Mouse (Mus musculus): ENCODE data around the gene Bloc1s2. TPM values are rescaled to one million over a fixed set of nuclear protein-coding genes. Genes with fewer than 3 reads are reported as not detected.

Gene Bloc1s2
- total and polyA plus RNA-seq, 3 experiments: 51.8 to 302 (median 102) TPM

GRCm38 (mm10) chr19:44180502-44180901 lies 34.3 kb upstream of the Bloc1s2 start:
- TF ChIP-seq TAL1 (conservative IDR thresholded peaks at IDR 0.05; ENCODE audit: low read depth, low read length) (no peak), CTCF (IDR thresholded peaks at IDR 0.05; ENCODE audit: low read depth, low read length) (no peak), GATA1 (IDR thresholded peaks at IDR 0.05; ENCODE audit: borderline replicate concordance, low read length) (no peak), GATA2 (IDR thresholded peaks at IDR 0.05; ENCODE audit: borderline replicate concordance, low read depth, low read length) (no peak), POLR2AphosphoS5 (IDR thresholded peaks at IDR 0.05; ENCODE audit: insufficient replicate concordance, low read depth, low read length) (no peak)
- H3K9me3 ChIP-seq (replicated peaks): 0 out of 2 replicates have a peak, but pooled peaks cover 3% of the 10 kb centered on the region
- no peak for DNase-seq (ENCODE audit: low spot score)
- H3K36me3 ChIP-seq (replicated peaks): no peaks in the 10 kb centered on the region
- H3K4me3 ChIP-seq (ENCODE audit: low read depth, low read length): no peak overlapping the region
- H3K4me1 ChIP-seq (ENCODE audit: insufficient read depth, low read depth, low read length): peaks cover 19% of the 10 kb centered on the region
- H3K27me3 ChIP-seq (ENCODE audit: insufficient read depth, low read length): peaks cover 14% of the 10 kb centered on the region
- ATAC-seq (ENCODE audit: extremely low read depth, insufficient number of reproducible peaks, low FRiP score, poor library complexity, severe bottlenecking): no peak

- no peak for DNase-seq (ENCODE audit: low spot score)
- Histone ChIP-seq H3K4me1 (ENCODE audit: insufficient read depth, low read depth, low read length) (peaks cover 2% of the 10 kb centered on the region; the same call in 1 of the 2 replicates), H3K9me3 (replicated peaks) (0 out of 2 replicates have a peak, but pooled peaks cover 3% of the 10 kb centered on the region), H3K4me3 (ENCODE audit: low read depth, low read length) (no peak overlapping the region), H3K36me3 (replicated peaks) (no peaks in the 10 kb centered on the region), H3K27me3 (ENCODE audit: insufficient read depth, low read length) (peaks cover 9% of the 10 kb centered on the region)
- TF ChIP-seq GATA2 (IDR thresholded peaks at IDR 0.05; ENCODE audit: borderline replicate concordance, low read depth, low read length) (no peak), POLR2AphosphoS5 (IDR thresholded peaks at IDR 0.05; ENCODE audit: insufficient replicate concordance, low read depth, low read length) (no peak), GATA1 (IDR thresholded peaks at IDR 0.05; ENCODE audit: borderline replicate concordance, low read length) (no peak), TAL1 (conservative IDR thresholded peaks at IDR 0.05; ENCODE audit: low read depth, low read length) (no peak), CTCF (IDR thresholded peaks at IDR 0.05; ENCODE audit: low read depth, low read length) (no peak)
- ATAC-seq (ENCODE audit: extremely low read depth, insufficient number of reproducible peaks, low FRiP score, poor library complexity, severe bottlenecking): no peak
Measured at GRCm38 (mm10) chr19:44176741-44177140, 30.5 kb upstream of the Bloc1s2 start.

GRCm38 (mm10) chr19:44174835-44175234 lies 28.6 kb upstream of the Bloc1s2 start:
- DNase-seq (ENCODE audit: low spot score): no peak
- Histone ChIP-seq H3K27me3 (ENCODE audit: insufficient read depth, low read length) (peaks cover 11% of the 10 kb centered on the region), H3K4me3 (ENCODE audit: low read depth, low read length) (no peak overlapping the region), H3K36me3 (replicated peaks) (no peaks in the 10 kb centered on the region), H3K4me1 (ENCODE audit: insufficient read depth, low read depth, low read length) (peaks cover 2% of the 10 kb centered on the region; the same call in 1 of the 2 replicates), H3K9me3 (replicated peaks) (0 out of 2 replicates have a peak, but pooled peaks cover 3% of the 10 kb centered on the region)
- TF ChIP-seq CTCF (IDR thresholded peaks at IDR 0.05; ENCODE audit: low read depth, low read length): no peak
- no peak for TF ChIP-seq GATA2 (IDR thresholded peaks at IDR 0.05; ENCODE audit: borderline replicate concordance, low read depth, low read length)
- no peak for TF ChIP-seq TAL1 (conservative IDR thresholded peaks at IDR 0.05; ENCODE audit: low read depth, low read length)
- no peak for TF ChIP-seq GATA1 (IDR thresholded peaks at IDR 0.05; ENCODE audit: borderline replicate concordance, low read length)
- no peak for TF ChIP-seq POLR2AphosphoS5 (IDR thresholded peaks at IDR 0.05; ENCODE audit: insufficient replicate concordance, low read depth, low read length)
- no peak for ATAC-seq (ENCODE audit: extremely low read depth, insufficient number of reproducible peaks, low FRiP score, poor library complexity, severe bottlenecking)

- peak; percentile 60 for TF ChIP-seq CTCF (IDR thresholded peaks at IDR 0.05; ENCODE audit: low read depth, low read length)
- no peak for TF ChIP-seq TAL1 (conservative IDR thresholded peaks at IDR 0.05; ENCODE audit: low read depth, low read length)
- TF ChIP-seq POLR2AphosphoS5 (IDR thresholded peaks at IDR 0.05; ENCODE audit: insufficient replicate concordance, low read depth, low read length): no peak
- no peak for TF ChIP-seq GATA2 (IDR thresholded peaks at IDR 0.05; ENCODE audit: borderline replicate concordance, low read depth, low read length)
- TF ChIP-seq GATA1 (IDR thresholded peaks at IDR 0.05; ENCODE audit: borderline replicate concordance, low read length): no peak
- ATAC-seq (ENCODE audit: extremely low read depth, insufficient number of reproducible peaks, low FRiP score, poor library complexity, severe bottlenecking): no peak
- Histone ChIP-seq H3K36me3 (replicated peaks) (no peaks in the 10 kb centered on the region), H3K27me3 (ENCODE audit: insufficient read depth, low read length) (peaks cover 18% of the 10 kb centered on the region), H3K9me3 (replicated peaks) (no peaks in the 10 kb centered on the region), H3K4me1 (ENCODE audit: insufficient read depth, low read depth, low read length) (no peaks in the 10 kb centered on the region), H3K4me3 (ENCODE audit: low read depth, low read length) (no peak overlapping the region)
- DNase-seq (ENCODE audit: low spot score): peak; percentile 32
Measured at GRCm38 (mm10) chr19:44161515-44161914, 15.3 kb upstream of the Bloc1s2 start.

GRCm38 (mm10) chr19:44159386-44159785 lies 13.1 kb upstream of the Bloc1s2 start:
- Histone ChIP-seq H3K4me1 (ENCODE audit: insufficient read depth, low read depth, low read length) (no peaks in the 10 kb centered on the region), H3K27me3 (ENCODE audit: insufficient read depth, low read length) (peaks cover 31% of the 10 kb centered on the region), H3K36me3 (replicated peaks) (no peaks in the 10 kb centered on the region), H3K4me3 (ENCODE audit: low read depth, low read length) (no peak overlapping the region), H3K9me3 (replicated peaks) (no peaks in the 10 kb centered on the region)
- no peak for ATAC-seq (ENCODE audit: extremely low read depth, insufficient number of reproducible peaks, low FRiP score, poor library complexity, severe bottlenecking)
- TF ChIP-seq GATA1 (IDR thresholded peaks at IDR 0.05; ENCODE audit: borderline replicate concordance, low read length): no peak
- TF ChIP-seq CTCF (IDR thresholded peaks at IDR 0.05; ENCODE audit: low read depth, low read length): no peak
- TF ChIP-seq POLR2AphosphoS5 (IDR thresholded peaks at IDR 0.05; ENCODE audit: insufficient replicate concordance, low read depth, low read length): no peak
- DNase-seq (ENCODE audit: low spot score): no peak

GRCm38 (mm10) chr19:44157005-44157404 lies 10.8 kb upstream of the Bloc1s2 start:
- TF ChIP-seq GATA2 (IDR thresholded peaks at IDR 0.05; ENCODE audit: borderline replicate concordance, low read depth, low read length): no peak
- no peak for TF ChIP-seq POLR2AphosphoS5 (IDR thresholded peaks at IDR 0.05; ENCODE audit: insufficient replicate concordance, low read depth, low read length)
- no peak for TF ChIP-seq TAL1 (conservative IDR thresholded peaks at IDR 0.05; ENCODE audit: low read depth, low read length)
- TF ChIP-seq CTCF (IDR thresholded peaks at IDR 0.05; ENCODE audit: low read depth, low read length): no peak
- TF ChIP-seq GATA1 (IDR thresholded peaks at IDR 0.05; ENCODE audit: borderline replicate concordance, low read length): no peak
- ATAC-seq (ENCODE audit: extremely low read depth, insufficient number of reproducible peaks, low FRiP score, poor library complexity, severe bottlenecking): no peak
- Histone ChIP-seq H3K4me1 (ENCODE audit: insufficient read depth, low read depth, low read length) (no peaks in the 10 kb centered on the region; the same call in 1 of the 2 replicates), H3K4me3 (ENCODE audit: low read depth, low read length) (no peak overlapping the region), H3K36me3 (replicated peaks) (no peaks in the 10 kb centered on the region), H3K27me3 (ENCODE audit: insufficient read depth, low read length) (peaks cover 51% of the 10 kb centered on the region), H3K9me3 (replicated peaks) (no peaks in the 10 kb centered on the region)
- no peak for DNase-seq (ENCODE audit: low spot score)

All from G1E (cell line).